Mouse (Mus musculus): ENCODE measurements around the gene Anp32a. TPM values are rescaled to one million over a fixed set of nuclear protein-coding genes. Genes with fewer than 3 reads are reported as not detected.

Gene Anp32a
- polyA plus RNA-seq, 1 experiment from 2014 or later, result 200 TPM

- no peak overlapping the region for H3K9ac ChIP-seq
- WGBS, result 87% methylated on average over 4 of the region's 4 CpGs
- no peaks in the 10 kb centered on the region for H3K27me3 ChIP-seq
- no peak overlapping the region for H3K4me2 ChIP-seq (replicated peaks)
- ATAC-seq (ENCODE audit: insufficient number of reproducible peaks, low FRiP score, low TSS enrichment, low read depth), result no peak
- no peaks in the 10 kb centered on the region for H3K9me3 ChIP-seq (replicated peaks)
- no peak overlapping the region for H3K27ac ChIP-seq (replicated peaks)
- H3K4me3 ChIP-seq (replicated peaks), result no peak overlapping the region
- H3K4me1 ChIP-seq, result peaks cover 4% of the 10 kb centered on the region; the same call in 1 of the 2 replicates
- H3K36me3 ChIP-seq, result 0 out of 2 replicates have a peak, but pooled peaks cover under 1% of the 10 kb centered on the region
Measured at GRCm38 (mm10) chr9:62385727-62386518, 44.8 kb downstream of the Anp32a start.

- Histone ChIP-seq H3K27ac (replicated peaks) (no peak overlapping the region), H3K4me1 (no peaks in the 10 kb centered on the region), H3K9me3 (replicated peaks) (no peaks in the 10 kb centered on the region), H3K4me2 (replicated peaks) (no peak overlapping the region), H3K27me3 (no peaks in the 10 kb centered on the region), H3K4me3 (replicated peaks) (no peak overlapping the region), H3K9ac (no peak overlapping the region), H3K36me3 (no peaks in the 10 kb centered on the region)
- 54% methylated on average over 9 of the region's 9 CpGs for WGBS
- no peak for ATAC-seq (ENCODE audit: insufficient number of reproducible peaks, low FRiP score, low TSS enrichment, low read depth)
Measured at GRCm38 (mm10) chr9:62389735-62390134, 48.6 kb downstream of the Anp32a start.

- no peak overlapping the region for H3K9ac ChIP-seq
- H3K4me2 ChIP-seq (replicated peaks), result no peak overlapping the region
- H3K27me3 ChIP-seq, result no peaks in the 10 kb centered on the region
- H3K36me3 ChIP-seq, result no peaks in the 10 kb centered on the region
- H3K4me1 ChIP-seq, result no peaks in the 10 kb centered on the region
- H3K4me3 ChIP-seq (replicated peaks), result no peak overlapping the region
- no peaks in the 10 kb centered on the region for H3K9me3 ChIP-seq (replicated peaks)
- no peak for ATAC-seq (ENCODE audit: insufficient number of reproducible peaks, low FRiP score, low TSS enrichment, low read depth)
- H3K27ac ChIP-seq (replicated peaks), result no peak overlapping the region
- 73% methylated on average over 2 of the region's 2 CpGs for WGBS
Measured at GRCm38 (mm10) chr9:62393531-62393930, 52.4 kb downstream of the Anp32a start.

- Histone ChIP-seq H3K4me2 (replicated peaks) (no peak overlapping the region), H3K4me3 (replicated peaks) (no peak overlapping the region), H3K9ac (no peak overlapping the region), H3K36me3 (no peaks in the 10 kb centered on the region), H3K27me3 (no peaks in the 10 kb centered on the region), H3K4me1 (no peaks in the 10 kb centered on the region), H3K27ac (replicated peaks) (no peak overlapping the region), H3K9me3 (replicated peaks) (no peaks in the 10 kb centered on the region)
- 63% methylated on average over 2 of the region's 2 CpGs for WGBS
- no peak for ATAC-seq (ENCODE audit: insufficient number of reproducible peaks, low FRiP score, low TSS enrichment, low read depth)
Measured at GRCm38 (mm10) chr9:62394163-62394562, 53.1 kb downstream of the Anp32a start.

GRCm38 (mm10) chr9:62400531-62401170 is 59.6 kb downstream of the Anp32a start:
- no peaks in the 10 kb centered on the region for H3K9me3 ChIP-seq (replicated peaks)
- no peak overlapping the region for H3K4me3 ChIP-seq (replicated peaks)
- H3K27ac ChIP-seq (replicated peaks), result no peak overlapping the region
- no peak overlapping the region for H3K4me2 ChIP-seq (replicated peaks)
- peaks cover 6% of the 10 kb centered on the region; the same call in 1 of the 2 replicates for H3K4me1 ChIP-seq
- WGBS, result 52% methylated on average over 11 of the region's 11 CpGs
- H3K27me3 ChIP-seq, result no peaks in the 10 kb centered on the region
- H3K9ac ChIP-seq, result no peak overlapping the region
- H3K36me3 ChIP-seq, result no peaks in the 10 kb centered on the region
- ATAC-seq (ENCODE audit: insufficient number of reproducible peaks, low FRiP score, low TSS enrichment, low read depth), result 0 out of 2 replicates have a peak, but pooled peaks have one; percentile 34

- no peak overlapping the region for H3K4me2 ChIP-seq (replicated peaks)
- no peaks in the 10 kb centered on the region for H3K9me3 ChIP-seq (replicated peaks)
- no peaks in the 10 kb centered on the region for H3K36me3 ChIP-seq
- H3K4me1 ChIP-seq, result peaks cover 6% of the 10 kb centered on the region; the same call in 1 of the 2 replicates
- ATAC-seq (ENCODE audit: insufficient number of reproducible peaks, low FRiP score, low TSS enrichment, low read depth), result no peak
- 36% methylated on average over 1 of the region's 1 CpGs for WGBS
- H3K27ac ChIP-seq (replicated peaks), result no peak overlapping the region
- no peak overlapping the region for H3K4me3 ChIP-seq (replicated peaks)
- no peak overlapping the region for H3K9ac ChIP-seq
- no peaks in the 10 kb centered on the region for H3K27me3 ChIP-seq
Measured at GRCm38 (mm10) chr9:62401589-62401988, 60.5 kb downstream of the Anp32a start.

DNA sequence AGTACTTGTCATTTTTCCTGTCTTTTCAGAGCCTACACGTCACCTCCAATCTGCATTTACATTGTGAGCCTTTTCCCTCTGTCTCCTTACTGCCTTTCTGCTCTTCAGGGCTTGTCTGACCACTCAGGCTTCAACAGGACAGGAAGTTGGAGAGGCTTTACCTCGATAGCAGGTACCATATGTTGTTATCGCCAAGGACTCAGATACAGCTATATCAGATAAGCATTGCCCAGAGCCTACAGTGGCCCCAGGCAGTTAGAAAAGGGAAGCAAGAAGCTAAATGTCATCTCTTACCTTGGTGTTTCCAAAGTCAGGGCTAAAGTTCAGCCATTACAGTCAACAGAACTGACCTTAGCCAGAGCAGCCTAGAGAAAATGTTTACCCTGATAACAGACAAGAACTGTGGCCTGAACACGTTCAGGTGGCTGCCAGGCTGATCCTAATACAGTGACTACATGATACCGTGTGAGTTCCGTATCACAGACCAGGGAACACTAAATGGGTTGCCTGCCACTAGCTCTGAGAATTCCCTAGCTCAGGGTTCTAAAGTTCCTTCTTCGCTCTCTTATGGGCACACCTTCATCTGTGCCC is 65.4 kb downstream of the Anp32a start:
- 81% methylated on average over 7 of the region's 7 CpGs for WGBS
- H3K9me3 ChIP-seq (replicated peaks), result no peaks in the 10 kb centered on the region
- no peaks in the 10 kb centered on the region for H3K27me3 ChIP-seq
- H3K27ac ChIP-seq (replicated peaks), result no peak overlapping the region
- H3K36me3 ChIP-seq, result no peaks in the 10 kb centered on the region
- H3K4me1 ChIP-seq, result no peaks in the 10 kb centered on the region
- no peak for ATAC-seq (ENCODE audit: insufficient number of reproducible peaks, low FRiP score, low TSS enrichment, low read depth)
- H3K4me3 ChIP-seq (replicated peaks), result no peak overlapping the region
- H3K9ac ChIP-seq, result no peak overlapping the region
- H3K4me2 ChIP-seq (replicated peaks), result no peak overlapping the region

GRCm38 (mm10) chr9:62407357-62408146 is 66.5 kb downstream of the Anp32a start:
- no peak for ATAC-seq (ENCODE audit: insufficient number of reproducible peaks, low FRiP score, low TSS enrichment, low read depth)
- WGBS, result 71% methylated on average over 5 of the region's 5 CpGs

DNA sequence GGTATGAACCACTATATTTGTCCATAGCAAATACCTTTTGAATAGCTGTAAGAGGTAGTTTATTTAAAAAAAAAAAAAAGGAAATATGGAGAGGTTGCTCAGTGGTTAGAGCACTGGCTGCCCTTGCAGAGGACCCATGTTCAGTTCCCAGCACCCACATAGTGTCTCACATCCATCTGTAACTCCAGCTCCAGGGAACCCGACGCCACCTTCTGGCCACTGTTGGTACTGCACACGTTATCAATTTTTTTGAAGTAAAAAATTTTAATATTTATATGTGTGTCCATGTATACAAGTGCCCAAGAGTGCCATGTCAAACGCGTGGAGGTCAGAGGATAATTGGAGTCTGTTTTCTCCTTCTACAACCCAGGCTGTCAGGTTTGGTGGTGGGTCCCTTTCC is 77.6 kb downstream of the Anp32a start:
- 61% methylated on average over 5 of the region's 5 CpGs for WGBS
- peaks cover 27% of the 10 kb centered on the region for H3K4me1 ChIP-seq
- H3K9ac ChIP-seq, result no peak overlapping the region
- ATAC-seq (ENCODE audit: insufficient number of reproducible peaks, low FRiP score, low TSS enrichment, low read depth), result no peak
- no peak overlapping the region for H3K4me3 ChIP-seq (replicated peaks)
- H3K9me3 ChIP-seq (replicated peaks), result no peaks in the 10 kb centered on the region
- no peak overlapping the region for H3K4me2 ChIP-seq (replicated peaks)
- H3K27ac ChIP-seq (replicated peaks), result no peak overlapping the region
- H3K36me3 ChIP-seq, result no peaks in the 10 kb centered on the region
- no peaks in the 10 kb centered on the region for H3K27me3 ChIP-seq

More at GRCm38 (mm10) chr9:62407357-62408146, 66.5 kb downstream of the Anp32a start:
- Histone ChIP-seq H3K36me3 (no peaks in the 10 kb centered on the region), H3K9me3 (replicated peaks) (no peaks in the 10 kb centered on the region), H3K4me1 (no peaks in the 10 kb centered on the region), H3K4me3 (replicated peaks) (no peak overlapping the region), H3K4me2 (replicated peaks) (no peak overlapping the region), H3K27ac (replicated peaks) (no peak overlapping the region), H3K27me3 (no peaks in the 10 kb centered on the region), H3K9ac (no peak overlapping the region)

- no peaks in the 10 kb centered on the region for H3K9me3 ChIP-seq (replicated peaks)
Measured at GRCm38 (mm10) chr9:62420261-62420917, 79.3 kb downstream of the Anp32a start.

More at GRCm38 (mm10) chr9:62420261-62420917, 79.3 kb downstream of the Anp32a start:
- Histone ChIP-seq H3K4me3 (replicated peaks) (no peak overlapping the region), H3K27ac (replicated peaks) (no peak overlapping the region), H3K36me3 (no peaks in the 10 kb centered on the region), H3K4me2 (replicated peaks) (peak overlapping the region; percentile 27), H3K27me3 (no peaks in the 10 kb centered on the region), H3K4me1 (peaks cover 21% of the 10 kb centered on the region), H3K9ac (no peak overlapping the region)
- 57% methylated on average over 10 of the region's 10 CpGs for WGBS
- no peak for ATAC-seq (ENCODE audit: insufficient number of reproducible peaks, low FRiP score, low TSS enrichment, low read depth)

All from embryonic facial prominence, embryonic 15.5 days (tissue).